Mouse (Mus musculus) thymus, postnatal 4 days (tissue): ENCODE data around the gene Gm20388.

Experiments
- DNase-seq: peaks from one replicate; pipeline ENCODE4 v3.0.0; 2021

The Gm20388 gene

DNA sequence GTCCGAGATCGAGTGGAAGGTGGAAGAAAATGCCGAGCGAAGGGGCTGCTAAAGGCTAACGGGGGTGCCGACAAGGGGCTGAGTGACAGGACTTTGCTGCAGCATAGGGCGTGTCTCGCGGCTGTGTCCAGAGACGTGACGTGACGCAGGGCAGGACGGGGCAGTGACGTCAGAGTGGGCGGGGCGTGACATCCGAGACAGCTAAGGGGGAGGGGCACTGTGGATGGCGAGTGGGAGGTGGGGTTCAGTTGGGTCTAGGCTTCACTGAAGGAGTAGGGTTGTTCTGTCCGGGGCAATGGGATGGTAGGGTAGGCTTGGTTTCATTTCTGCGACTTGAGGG lies 3463.6 kb downstream of the Gm20388 start:
- peak; percentile 99 for DNase-seq

DNA sequence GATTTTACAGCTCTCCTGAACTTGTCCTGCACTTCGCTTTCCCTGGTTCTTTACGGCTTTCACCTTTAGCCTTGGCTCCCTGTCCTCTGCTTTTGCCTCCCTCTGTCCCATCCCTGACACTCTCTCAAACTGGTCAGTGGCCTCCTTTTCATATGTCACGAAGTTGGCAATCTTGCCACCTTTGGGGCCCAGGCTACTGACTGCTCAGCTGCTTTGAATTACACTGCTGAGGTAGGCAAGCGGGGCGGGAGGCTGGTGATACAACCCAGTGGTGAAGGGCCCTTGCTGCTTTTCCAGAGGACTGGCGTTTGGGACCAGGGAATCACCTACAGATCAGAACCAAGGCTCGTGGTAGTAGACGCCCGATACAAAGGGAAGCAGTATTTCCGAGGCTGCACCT lies 3465.1 kb downstream of the Gm20388 start:
- DNase-seq = no peak

DNA sequence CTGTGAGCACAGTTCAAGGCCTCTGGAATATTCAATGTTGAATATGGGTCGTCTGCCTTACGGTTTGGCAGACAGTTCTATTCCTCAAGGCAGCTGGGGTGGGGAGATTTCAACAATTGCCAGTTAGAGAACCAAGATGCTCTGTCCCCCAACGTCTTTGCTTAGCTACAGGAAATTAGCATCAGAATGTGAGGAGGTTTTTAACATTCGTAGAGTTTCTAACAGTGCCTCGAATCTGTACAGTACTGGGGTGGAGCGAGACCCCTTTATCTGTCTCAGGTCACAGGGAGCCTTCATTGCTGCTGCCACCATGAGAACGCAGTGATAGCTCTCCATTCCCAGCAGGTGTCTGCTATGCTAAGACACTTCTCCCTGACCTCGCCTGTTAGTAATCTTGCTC lies 3465.5 kb downstream of the Gm20388 start:
- no peak for DNase-seq

DNA sequence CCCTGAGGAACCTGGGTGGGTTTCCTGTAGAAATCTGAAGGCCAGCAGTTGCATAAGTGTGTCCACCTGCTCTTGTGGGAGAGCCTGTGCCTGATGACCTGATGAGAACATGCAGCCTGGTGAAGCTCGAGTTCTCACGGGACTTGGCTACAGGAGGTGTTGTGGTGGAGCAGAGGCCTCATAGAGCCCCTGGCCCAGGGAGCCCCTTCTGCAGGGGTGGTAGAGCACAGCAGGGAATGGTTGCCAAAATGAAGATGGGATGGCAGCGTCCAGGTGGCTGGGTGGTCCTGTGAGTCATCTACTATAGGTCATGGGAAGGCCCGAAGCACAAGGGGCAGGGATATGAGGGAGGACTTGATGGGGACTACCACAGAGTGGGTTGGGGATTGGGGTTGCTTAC lies 3471.1 kb downstream of the Gm20388 start:
- DNase-seq = no peak

DNA sequence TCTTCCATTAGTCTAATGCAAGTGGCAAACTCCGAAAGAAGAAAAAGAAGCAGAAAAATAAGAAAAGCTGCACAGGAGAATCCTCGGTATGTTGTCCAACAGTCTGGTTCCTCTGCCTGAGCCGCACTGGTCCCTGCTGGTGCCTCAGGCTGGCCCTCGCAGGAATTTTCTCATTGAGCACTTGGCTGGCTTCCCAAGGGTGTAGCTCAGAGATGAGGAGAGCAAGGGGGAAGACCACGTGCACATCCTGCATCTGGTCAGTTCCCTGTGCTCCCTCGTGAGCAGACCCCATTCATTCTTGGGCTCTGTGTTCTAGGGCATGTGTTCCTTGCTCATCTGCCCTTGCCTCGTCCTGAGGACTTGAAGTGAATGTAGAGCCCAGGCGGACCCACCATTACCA lies 3471.9 kb downstream of the Gm20388 start:
- DNase-seq = no peak

DNA sequence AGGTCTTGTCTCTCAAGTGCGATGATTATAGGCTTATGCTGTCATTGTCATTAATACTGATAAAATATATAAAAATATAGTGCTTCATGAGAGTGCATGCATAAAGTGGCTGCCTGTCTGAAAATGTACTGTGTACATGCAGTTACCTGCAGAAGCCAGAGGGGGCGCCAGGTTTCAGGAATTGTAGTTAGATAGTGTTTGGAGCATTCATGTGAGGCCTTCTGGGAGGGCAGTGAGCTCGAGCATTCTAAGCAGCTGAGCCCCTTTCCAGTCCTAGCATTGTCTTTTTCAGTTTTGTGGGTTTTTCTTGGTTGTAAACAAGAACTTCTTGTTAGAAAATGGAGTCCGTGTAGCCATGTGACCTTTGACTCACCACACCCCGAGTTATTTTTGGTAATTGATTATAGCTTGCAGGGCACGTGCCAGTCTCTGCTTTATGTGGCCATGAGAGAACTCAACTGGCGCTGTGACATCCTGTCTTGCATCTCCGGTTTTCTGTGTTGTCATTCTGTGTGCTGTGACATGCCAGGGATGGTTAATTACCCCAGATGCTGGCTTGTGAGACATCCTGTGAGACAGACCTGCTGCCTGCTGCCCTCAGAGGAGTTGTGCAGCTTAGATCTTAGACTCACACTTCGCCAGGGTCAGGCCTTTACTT lies 3474.4 kb downstream of the Gm20388 start:
- DNase-seq = peak; percentile 81

DNA sequence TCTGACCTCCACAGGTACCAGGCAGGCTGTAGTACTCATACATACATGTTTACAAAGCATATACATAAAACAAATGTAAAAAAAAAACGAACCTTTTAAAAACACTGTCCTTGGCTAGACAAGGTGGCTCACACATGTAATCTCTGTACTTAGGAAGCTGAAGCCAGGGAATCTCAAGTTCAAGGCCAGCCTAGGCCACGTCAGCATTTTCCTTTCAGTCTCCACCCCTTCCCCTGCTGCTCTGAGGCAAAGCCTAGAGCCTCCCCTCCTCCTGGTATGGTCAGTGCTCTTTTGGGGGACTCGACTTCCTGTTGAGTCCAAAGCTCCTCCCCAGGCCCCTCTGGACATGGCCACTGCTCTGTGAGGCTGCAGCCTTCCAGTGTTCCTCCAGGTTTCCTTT lies 3476.4 kb downstream of the Gm20388 start:
- no peak for DNase-seq

DNA sequence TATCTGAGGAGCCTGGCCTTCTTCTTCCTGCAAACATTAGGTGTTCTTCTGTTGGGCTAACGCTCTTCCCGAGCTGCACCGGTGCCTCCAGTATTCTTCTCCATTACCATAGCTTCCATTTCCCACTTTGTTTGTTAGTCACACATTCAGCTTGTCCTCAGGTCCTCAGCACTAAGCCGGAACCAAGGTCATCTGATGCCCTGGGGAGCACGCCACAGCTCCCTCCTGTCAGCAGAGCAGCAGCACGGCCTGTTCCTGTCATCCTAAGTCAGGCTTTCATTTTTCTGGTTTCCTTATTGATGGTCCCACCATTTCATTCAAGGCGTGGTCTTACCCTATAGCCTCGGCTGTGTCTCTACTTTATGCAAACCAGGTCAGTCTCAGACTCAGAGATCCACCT lies 3477.2 kb downstream of the Gm20388 start:
- DNase-seq = no peak

DNA sequence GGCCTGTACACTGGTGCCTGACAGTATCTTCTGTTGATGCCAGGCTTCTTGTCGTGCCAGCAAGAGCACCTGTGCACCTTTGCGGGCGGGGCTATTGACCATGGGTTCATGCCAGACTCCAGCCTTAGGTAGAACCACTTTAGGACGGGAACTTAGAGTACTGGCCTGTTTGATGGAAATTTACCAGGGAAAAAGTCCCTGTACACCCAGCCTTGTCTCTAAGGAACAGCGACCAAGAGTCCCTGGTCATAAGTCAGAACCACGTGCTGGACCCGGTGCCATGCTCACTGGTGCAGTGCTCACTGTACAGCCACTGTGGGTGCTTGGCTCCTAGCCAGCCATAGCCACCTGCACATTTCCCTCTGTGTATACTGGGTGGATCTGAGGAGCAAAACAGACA lies 3478.4 kb downstream of the Gm20388 start:
- DNase-seq = no peak

DNA sequence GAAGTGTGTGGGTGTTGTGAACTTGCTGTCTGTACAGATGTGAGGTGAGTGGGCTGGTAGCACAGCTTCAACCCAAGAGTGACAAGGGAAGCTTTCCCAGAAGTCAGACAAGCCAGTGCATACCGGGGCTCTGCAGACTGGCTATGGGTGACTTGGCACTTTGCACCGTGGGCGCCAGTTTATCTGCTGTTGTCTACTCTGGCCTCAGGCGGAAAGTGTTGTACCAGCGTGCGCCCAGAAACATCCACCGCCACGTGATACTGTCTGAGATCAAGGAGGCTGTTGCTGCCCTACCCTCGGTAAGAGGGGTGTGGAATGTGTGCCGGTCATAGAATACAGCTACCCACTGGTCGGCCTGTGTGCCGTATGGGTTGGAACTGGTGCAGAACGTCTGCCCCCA lies 3487.7 kb downstream of the Gm20388 start:
- DNase-seq = peak; percentile 22

DNA sequence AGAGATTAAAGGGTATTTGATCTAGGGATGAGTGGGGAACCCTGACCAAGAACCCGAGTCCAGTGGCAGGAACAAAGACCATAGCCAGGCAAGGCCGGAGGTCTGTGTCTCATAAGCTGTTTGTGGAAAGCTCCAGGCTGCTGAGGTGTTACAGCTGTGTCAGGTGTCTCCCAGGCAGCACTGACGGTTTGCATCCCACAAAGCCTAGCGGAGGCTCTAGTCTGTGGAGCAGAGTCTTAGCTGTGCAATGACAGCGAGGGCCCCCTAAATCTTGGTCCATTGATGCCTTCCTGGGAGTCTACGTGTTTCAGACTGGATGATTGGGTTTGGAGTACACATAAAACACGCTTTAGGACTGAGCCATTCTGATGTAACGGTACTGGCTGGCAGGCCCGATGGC lies 3491.3 kb downstream of the Gm20388 start:
- peak; percentile 56 for DNase-seq

DNA sequence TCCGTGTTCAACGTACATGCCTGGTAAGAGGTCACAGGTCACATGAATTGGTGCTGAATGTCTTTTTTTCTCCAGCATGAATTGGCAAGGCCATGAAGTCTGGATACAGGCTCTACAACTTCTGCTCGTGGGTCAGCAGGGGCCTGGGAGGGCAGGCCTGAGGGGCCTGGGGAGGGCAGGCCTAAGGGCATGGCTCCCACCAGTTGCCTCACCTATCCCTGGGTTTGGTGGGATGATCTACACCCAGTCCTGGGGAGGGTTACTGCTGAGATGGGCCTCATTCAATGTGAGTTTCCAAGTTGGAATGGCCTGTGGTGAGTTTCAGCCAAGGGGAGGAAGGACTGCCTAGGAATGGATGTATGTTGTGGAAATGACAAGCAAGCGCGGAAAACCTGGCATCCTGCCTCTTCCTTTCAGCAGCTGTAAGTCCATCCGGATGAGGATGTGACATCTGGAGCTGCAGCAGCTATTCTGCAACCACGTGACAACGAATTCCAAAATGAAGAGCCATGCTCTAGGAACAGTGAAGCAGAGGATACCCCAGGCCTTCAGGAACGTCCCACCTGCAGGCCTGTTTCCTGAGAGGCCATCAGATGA lies 3492.2 kb downstream of the Gm20388 start:
- peak; percentile 25 for DNase-seq

DNA sequence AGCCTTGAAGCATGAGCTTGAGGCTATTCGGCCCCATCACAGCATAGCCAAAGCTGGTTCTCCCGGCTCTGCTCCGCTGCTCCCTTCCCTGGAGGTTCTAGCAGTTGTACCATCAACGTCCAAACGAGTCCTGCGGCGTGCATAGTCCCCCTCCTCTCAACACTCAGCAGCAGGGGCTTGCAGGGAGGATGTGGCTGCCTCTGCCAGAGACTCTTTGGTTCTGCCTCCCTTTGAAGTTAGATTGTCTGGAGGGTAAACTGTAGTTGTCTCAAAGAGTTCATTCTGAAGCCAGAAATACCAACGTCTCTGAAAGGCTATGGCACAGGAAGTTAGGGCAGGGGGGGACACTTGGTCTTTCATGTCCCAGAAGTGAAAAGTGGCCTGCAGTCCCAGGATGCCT lies 3493.9 kb downstream of the Gm20388 start:
- DNase-seq = peak; percentile 77

DNA sequence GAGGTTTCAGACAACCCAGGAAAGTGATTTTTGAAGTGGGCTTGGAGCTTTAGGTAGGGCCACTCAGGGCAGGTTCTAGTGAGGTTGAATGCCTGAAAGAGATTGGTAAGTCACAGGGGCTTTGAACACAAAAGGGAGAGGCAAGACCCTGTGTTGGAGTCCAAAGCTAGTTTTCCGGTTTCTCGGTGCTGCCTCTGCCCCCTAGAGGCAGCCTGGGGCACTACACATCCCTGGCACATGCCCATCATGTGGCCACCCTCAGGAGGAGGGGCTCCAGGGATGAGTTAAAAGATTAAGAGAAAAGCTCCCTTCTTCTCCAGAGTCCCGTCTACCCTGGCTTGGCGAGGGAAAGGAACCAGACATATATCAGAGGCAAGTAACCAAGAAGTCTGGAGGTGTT lies 3496.1 kb downstream of the Gm20388 start, which contains the start of gene Mc1r:
TSS of gene Mc1r (plus strand) at position 322 of the 400 bp plus-strand sequence.
- DNase-seq = peak; percentile 86

DNA sequence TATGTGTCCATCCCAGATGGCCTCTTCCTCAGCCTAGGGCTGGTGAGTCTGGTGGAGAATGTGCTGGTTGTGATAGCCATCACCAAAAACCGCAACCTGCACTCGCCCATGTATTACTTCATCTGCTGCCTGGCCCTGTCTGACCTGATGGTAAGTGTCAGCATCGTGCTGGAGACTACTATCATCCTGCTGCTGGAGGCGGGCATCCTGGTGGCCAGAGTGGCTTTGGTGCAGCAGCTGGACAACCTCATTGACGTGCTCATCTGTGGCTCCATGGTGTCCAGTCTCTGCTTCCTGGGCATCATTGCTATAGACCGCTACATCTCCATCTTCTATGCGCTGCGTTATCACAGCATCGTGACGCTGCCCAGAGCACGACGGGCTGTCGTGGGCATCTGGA lies 3497.0 kb downstream of the Gm20388 start:
- peak; percentile 22 for DNase-seq

DNA sequence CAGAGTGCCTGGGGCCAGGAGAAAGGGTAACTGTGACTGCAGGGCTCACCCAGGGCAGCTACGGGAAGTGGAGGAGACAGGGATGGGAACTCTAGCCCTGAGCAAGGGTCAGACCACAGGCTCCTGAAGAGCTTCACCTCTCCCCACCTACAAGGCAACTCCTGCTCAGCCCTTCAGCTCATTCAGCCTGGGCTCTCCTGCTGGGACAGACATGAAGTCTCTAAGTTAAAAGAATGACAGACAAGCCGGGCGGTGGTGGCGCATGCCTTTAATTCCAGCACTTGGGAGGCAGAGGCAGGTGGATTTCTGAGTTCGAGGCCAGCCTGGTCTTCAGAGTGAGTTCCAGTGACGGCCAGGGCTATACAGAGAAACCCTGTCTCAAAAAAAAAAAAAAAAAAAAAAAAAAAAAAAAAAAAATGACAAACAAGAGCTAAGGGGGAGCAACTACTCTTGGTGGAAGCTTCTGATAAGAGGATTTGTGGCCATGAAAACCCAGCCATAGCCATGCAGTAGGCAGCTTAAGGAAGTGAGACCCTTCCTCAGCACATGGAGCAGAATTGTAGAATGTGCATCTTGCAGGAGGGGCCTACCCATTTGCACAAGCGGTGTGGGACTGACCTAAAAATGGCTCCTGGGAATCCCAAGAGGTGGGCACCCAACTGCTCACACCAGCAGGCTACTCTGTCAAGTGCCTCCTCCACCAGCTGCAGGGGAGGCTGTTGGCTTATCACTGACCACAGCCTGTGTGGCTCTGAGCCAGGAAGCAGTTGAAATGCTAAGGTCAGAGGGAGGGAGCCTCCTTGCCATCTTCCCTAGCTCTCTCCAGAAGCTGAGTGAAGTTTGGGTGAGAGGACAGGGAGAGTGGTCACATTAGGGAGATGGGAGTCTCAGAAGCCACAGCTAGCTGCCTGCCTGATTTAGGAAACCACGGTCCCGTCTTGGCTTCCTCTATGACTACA lies 3498.2 kb downstream of the Gm20388 start:
- peak; percentile 26 for DNase-seq

DNA sequence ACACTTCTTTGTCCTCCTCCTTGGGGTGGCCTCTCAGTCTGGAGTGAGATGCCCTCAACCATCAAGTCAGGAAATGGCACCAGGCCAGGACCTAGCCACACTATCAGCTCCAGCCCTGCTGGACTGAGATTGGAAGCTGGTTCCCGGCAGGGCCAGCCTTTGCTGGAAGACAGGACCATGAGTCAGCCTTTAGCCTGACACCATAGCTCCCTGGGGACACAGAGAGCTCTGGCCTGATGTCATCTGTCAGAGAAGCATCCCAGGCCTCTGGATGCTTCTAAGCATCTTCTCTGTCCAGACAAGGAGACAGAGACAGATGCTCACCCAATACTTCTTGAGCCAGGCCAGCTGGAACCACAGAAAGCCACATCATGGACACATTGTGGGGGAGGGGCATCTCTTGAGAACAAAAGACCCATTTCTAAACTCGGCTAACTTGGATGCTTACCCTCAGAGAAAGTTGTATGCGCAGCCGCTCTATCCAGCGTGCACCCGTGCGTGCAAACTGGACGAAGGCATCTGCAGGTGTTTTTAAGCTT lies 3499.5 kb downstream of the Gm20388 start:
- DNase-seq = no peak

DNA sequence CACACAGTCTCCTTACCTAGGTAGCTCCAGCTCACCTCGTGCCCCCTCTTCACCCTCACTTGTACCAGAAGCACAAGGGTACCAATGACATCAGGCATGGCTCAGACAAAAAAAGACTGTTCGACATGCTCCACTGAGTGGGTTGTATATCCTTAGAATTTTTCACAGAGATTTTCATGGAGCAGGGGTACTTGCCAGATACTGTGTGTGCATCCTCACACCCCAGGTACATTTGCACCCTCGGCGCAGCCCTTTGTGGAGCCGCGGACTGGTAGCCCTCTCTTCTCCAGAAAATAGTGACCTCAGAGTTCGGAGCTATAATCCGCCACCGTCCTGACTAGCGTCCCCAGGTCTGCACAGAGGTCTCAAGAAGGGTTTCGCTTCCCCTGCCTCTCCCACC lies 3500.1 kb downstream of the Gm20388 start:
- no peak for DNase-seq

DNA sequence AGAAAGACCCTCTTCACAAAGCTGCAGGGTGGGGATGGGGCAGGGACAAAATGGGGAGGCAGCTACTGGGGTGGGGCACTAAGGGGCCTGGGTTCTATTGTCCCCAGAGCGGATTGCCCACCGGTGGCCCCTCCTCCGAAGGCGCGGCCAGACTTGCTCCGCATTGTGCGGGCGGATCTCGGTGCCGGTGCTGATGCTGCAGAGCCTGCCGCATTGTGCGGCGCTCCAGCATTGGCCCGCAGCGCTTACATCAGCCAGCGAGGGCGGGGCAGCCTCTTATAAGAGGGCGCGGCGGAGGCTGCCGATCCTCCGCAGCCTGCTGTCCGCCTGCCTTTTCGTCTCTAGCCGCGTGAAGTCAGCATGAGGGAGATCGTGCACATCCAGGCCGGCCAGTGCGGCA lies 3500.6 kb downstream of the Gm20388 start, which contains the start of gene Tubb3:
TSS of gene Tubb3 (plus strand) at position 179 of the 400 bp plus-strand sequence.
- peak; percentile 72 for DNase-seq

DNA sequence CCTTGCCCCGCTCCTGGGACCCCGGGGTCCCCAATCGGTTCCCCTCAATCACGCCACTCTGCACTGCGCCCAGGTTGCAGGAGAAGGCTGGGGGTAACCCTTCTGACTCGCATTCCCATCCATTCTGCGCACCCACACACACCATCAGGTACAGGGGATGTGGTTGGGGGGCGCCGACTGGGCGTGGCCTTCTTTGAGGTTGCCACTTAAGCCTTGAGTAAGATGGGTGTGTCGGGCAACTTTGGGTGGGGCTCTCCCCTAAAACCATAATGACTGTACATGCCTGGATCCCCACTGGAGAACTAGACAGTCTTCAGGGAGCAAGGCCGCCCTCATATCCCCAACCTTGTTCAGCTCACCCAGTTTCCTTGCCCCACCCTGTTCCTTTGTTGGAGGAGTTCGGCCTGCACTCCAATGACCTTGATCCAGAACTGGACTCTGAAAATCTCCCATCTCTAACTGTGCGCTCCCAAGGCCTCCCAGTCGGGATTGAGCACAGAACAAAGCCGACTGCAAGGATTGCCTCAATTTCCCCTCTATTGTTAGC lies 3501.2 kb downstream of the Gm20388 start:
- DNase-seq = peak; percentile 66

DNA sequence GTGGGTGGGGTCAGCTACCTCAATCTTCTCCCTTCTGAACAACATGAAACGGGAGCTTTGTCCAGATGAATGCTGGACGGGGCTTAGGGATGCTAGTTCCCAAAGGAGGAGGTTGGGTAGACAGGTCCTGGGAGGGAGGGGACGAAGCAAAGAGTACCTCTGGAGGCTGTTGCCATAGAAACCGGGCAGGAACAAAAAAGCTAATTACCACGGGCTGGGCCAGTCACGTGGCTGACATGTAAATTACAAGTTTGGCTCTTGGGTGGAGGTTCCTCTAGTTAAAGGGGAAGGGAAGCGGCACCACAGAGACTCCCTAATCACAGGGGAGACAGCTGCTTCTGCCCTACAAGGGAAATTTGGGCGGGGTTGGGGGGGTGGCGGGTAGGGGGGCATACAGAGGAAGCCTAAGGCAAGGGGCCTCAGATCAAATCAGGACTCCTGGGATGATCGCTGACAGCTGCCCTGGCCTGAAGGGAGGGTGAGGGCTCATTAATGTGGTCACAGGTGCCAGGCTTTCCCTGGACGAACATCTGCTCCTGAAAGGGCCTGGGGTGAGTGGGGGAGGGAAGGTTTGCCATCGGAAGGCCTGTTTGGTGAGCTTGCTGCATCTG lies 3502.0 kb downstream of the Gm20388 start:
- peak; percentile 42 for DNase-seq

DNA sequence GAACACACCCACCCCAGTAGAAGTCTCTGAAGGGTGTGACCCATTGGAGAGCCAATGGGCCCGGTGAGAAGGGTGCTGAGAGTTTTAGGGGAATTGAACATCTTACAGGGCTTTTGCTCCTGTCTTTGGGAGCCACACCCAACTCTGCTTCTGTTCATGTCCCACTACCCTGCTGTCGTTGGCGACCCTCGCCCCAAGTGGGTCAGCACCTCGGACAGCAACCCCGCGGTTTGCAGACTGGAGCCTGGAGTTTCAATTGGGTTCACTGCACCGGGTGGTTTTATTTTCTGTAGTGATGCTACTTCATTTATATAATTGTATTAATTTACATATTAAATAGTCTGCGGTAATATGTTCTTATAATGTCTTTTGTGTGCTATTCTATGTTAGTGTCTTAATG lies 3503.6 kb downstream of the Gm20388 start:
- peak; percentile 77 for DNase-seq
